Mouse (Mus musculus) neural tube, embryonic 11.5 days (tissue): ENCODE results near the gene Klk14. TPM values are rescaled to one million over a fixed set of nuclear protein-coding genes. Genes with fewer than 3 reads are reported as not detected.

Source experiments
- ATAC-seq: fragments of 200-750 bp; cut with Nextera tagmentation; 2 replicates; pipeline ENCODE4 v1.8.0; 2017; ENCODE audit warnings: moderate number of reproducible peaks, mild to moderate bottlenecking, moderate TSS enrichment, moderate library complexity; ENCODE audit not compliant: insufficient read depth, low FRiP score, low TSS enrichment
- DNase-seq: peaks from one replicate; pipeline ENCODE4 v3.0.0-alpha.2; 2015; ENCODE audit warnings: low spot score
- H3K27ac ChIP-seq: fragments of 300-500 bp; sonication (generic); 2 replicates; pipeline ENCODE4 v1.5.1; 2014; ENCODE audit warnings: low read depth, mild to moderate bottlenecking, low read length
- H3K27me3 ChIP-seq: fragments of 300-500 bp; sonication (generic); 2 replicates; pipeline ENCODE4 v1.6.1; 2014; ENCODE audit warnings: mild to moderate bottlenecking, low read length, mixed read lengths; ENCODE audit not compliant: control insufficient read depth, insufficient read depth
- H3K36me3 ChIP-seq: fragments of 300-500 bp; sonication (generic); 2 replicates; pipeline ENCODE4 v1.6.1; 2014; ENCODE audit warnings: mild to moderate bottlenecking, low read length, moderate library complexity, mixed read lengths; ENCODE audit not compliant: control insufficient read depth, insufficient read depth
- H3K4me1 ChIP-seq: fragments of 300-500 bp; sonication (generic); 2 replicates; pipeline ENCODE4 v1.6.1; 2014; ENCODE audit warnings: low read length, mixed read lengths; ENCODE audit not compliant: control insufficient read depth, insufficient read depth
- H3K4me2 ChIP-seq: fragments of 300-500 bp; sonication (generic); 2 replicates; pipeline ENCODE4 v1.6.1; 2014; ENCODE audit warnings: low read depth, mild to moderate bottlenecking, moderate library complexity
- H3K4me3 ChIP-seq: fragments of 300-500 bp; sonication (generic); 2 replicates; pipeline ENCODE4 v1.5.1; 2014; ENCODE audit warnings: low read depth, low read length
- H3K9ac ChIP-seq: fragments of 300-500 bp; sonication (generic); 2 replicates; pipeline ENCODE4 v1.6.1; 2014; ENCODE audit warnings: mild to moderate bottlenecking, low read length
- H3K9me3 ChIP-seq: fragments of 300-500 bp; sonication (generic); 2 replicates; pipeline ENCODE4 v1.6.1; 2016; ENCODE audit warnings: low read length; ENCODE audit not compliant: control insufficient read depth
- WGBS: fragments of 180-500 bp; shearing (Covaris S2); extraction: QIAGEN DNeasy Blood & Tissue Kit; methylation state at CpG from one replicate; pipeline ENCODE4 v1.1.7; 2014; 5-methylcytosine and 5-hydroxymethylcytosine counted together
- polyA plus RNA-seq: library from polyadenylated mRNA; unstranded; fragments of >200 nt; fragmentation: Nextera tagmentation; extraction: Ambion mirVana; gene quantifications from 2 replicates; pipeline ENCODE4 v1.2.1, GENCODE M21; 2014

The Klk14 gene
- polyA plus RNA-seq, 1 experiment from 2014 or later, result not detected

GRCm38 (mm10) chr7:43685088-43685487 is 5.1 kb upstream of the Klk14 start:
- Histone ChIP-seq H3K4me1 (no peaks in the 10 kb centered on the region), H3K27ac (no peak overlapping the region)
- 82% methylated on average over 7 of the region's 7 CpGs for WGBS

DNA sequence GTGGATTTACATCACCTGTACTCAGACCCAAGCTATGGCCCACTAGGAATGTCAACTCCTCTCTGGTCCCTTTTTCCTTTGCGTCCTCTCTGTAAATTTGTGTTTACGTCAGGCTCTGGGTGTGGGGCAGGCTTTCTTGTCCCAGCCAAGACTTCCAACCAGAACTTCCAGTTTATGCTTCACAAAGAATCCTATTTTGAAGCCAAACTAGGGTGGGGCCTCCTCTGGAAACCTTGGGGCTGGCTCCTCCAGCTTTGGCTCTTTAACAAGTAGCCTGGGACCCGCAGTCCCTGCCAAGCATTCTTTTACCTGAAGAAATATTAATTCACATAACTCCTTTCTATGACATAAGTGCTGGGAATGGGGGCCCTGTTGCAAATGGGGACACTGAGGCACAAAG is 19.8 kb downstream of the Klk14 start:
- no peaks in the 10 kb centered on the region for H3K9me3 ChIP-seq
- 0 out of 2 replicates have a peak, but pooled peaks cover 2% of the 10 kb centered on the region for H3K27me3 ChIP-seq
- H3K27ac ChIP-seq, result no peak overlapping the region
- no peak overlapping the region for H3K4me3 ChIP-seq
- WGBS, result 96% methylated on average over 3 of the region's 3 CpGs
- DNase-seq (no peak), ATAC-seq (no peak)
- no peak overlapping the region for H3K4me2 ChIP-seq
- no peak overlapping the region for H3K9ac ChIP-seq
- no peaks in the 10 kb centered on the region for H3K4me1 ChIP-seq
- H3K36me3 ChIP-seq, result no peaks in the 10 kb centered on the region

More at GRCm38 (mm10) chr7:43685088-43685487, 5.1 kb upstream of the Klk14 start:
- H3K9me3 ChIP-seq, result no peaks in the 10 kb centered on the region
- ATAC-seq (no peak), DNase-seq (no peak)
- no peak overlapping the region for H3K4me3 ChIP-seq
- H3K27me3 ChIP-seq, result no peaks in the 10 kb centered on the region
- no peak overlapping the region for H3K9ac ChIP-seq
- H3K36me3 ChIP-seq, result no peaks in the 10 kb centered on the region
- no peak overlapping the region for H3K4me2 ChIP-seq

- H3K36me3 ChIP-seq, result no peaks in the 10 kb centered on the region
- no peak within 1 kb of the TSS for H3K9ac ChIP-seq
- H3K4me2 ChIP-seq, result no peak within 1 kb of the TSS
- H3K4me3 ChIP-seq, result no peak within 1 kb of the TSS
- H3K27ac ChIP-seq, result no peak within 1 kb of the TSS
- H3K9me3 ChIP-seq, result no peaks in the 10 kb centered on the region
- no peak for DNase-seq
- H3K4me1 ChIP-seq, result no peaks in the 10 kb centered on the region
- WGBS, result 55% methylated on average over 4 of the region's 4 CpGs
- ATAC-seq, result no peak
- H3K27me3 ChIP-seq, result 0 out of 2 replicates have a peak, but pooled peaks cover 2% of the 10 kb centered on the region
Observed at GRCm38 (mm10) chr7:43712267-43712666, 22.0 kb downstream of the Klk14 start, which contains the start of gene Klk13. TSS of gene Klk13 (plus strand) at chr7:43712567.

GRCm38 (mm10) chr7:43712917-43713316 is 22.7 kb downstream of the Klk14 start:
- WGBS, result 7% methylated on average over 9 of the region's 9 CpGs
- Histone ChIP-seq H3K27me3 (0 out of 2 replicates have a peak, but pooled peaks cover 2% of the 10 kb centered on the region), H3K36me3 (no peaks in the 10 kb centered on the region), H3K9me3 (no peaks in the 10 kb centered on the region), H3K4me2 (no peak overlapping the region), H3K4me3 (no peak overlapping the region), H3K27ac (no peak overlapping the region), H3K4me1 (no peaks in the 10 kb centered on the region), H3K9ac (no peak overlapping the region)
- ATAC-seq (no peak), DNase-seq (no peak)

GRCm38 (mm10) chr7:43713741-43714351 is 23.6 kb downstream of the Klk14 start:
- H3K27ac ChIP-seq, result no peak overlapping the region
- no peaks in the 10 kb centered on the region for H3K4me1 ChIP-seq
- 0 out of 2 replicates have a peak, but pooled peaks cover 2% of the 10 kb centered on the region for H3K27me3 ChIP-seq
- ATAC-seq (no peak), DNase-seq (no peak)
- H3K4me2 ChIP-seq, result no peak overlapping the region
- H3K4me3 ChIP-seq, result no peak overlapping the region; the same call in 1 of the 2 replicates
- WGBS, result 12% methylated on average over 18 of the region's 19 CpGs
- H3K9me3 ChIP-seq, result no peaks in the 10 kb centered on the region
- no peaks in the 10 kb centered on the region for H3K36me3 ChIP-seq
- no peak overlapping the region for H3K9ac ChIP-seq

Other genes starting within 250 kb of the Klk14 start
- gene Cldnd2, start 249.6 kb upstream of the Klk14 start, polyA plus RNA-seq, result not detected in 2 replicates
- 207 and 224 TPM in 2 replicates for gene Etfb, start 246.3 kb upstream of the Klk14 start, polyA plus RNA-seq
- not detected in 2 replicates for gene Gm45233, start 246.3 kb upstream of the Klk14 start, polyA plus RNA-seq
- 2.0 and 4.0 TPM in 2 replicates for gene Vsig10l, start 227.3 kb upstream of the Klk14 start, polyA plus RNA-seq
- 2.4 and 2.7 TPM in 2 replicates for gene Iglon5, start 200.3 kb upstream of the Klk14 start, polyA plus RNA-seq
- not detected in 2 replicates for gene 4931406B18Rik, start 184.5 kb upstream of the Klk14 start, polyA plus RNA-seq
- 1.2 and 1.3 TPM in 2 replicates for gene Cd33, start 146.0 kb upstream of the Klk14 start, polyA plus RNA-seq
- gene Zfp658, start 128.2 kb upstream of the Klk14 start, polyA plus RNA-seq, result 7.7 and 8.9 TPM in 2 replicates
- gene Zfp719, start 110.8 kb upstream of the Klk14 start, polyA plus RNA-seq, result 18.4 and 19.3 TPM in 2 replicates
- 0.25 and 0.64 TPM in 2 replicates for gene Zfp819, start 83.2 kb upstream of the Klk14 start, polyA plus RNA-seq
- gene Ceacam18, start 55.7 kb upstream of the Klk14 start, polyA plus RNA-seq, result not detected in 2 replicates
- gene Siglece, start 30.3 kb upstream of the Klk14 start, polyA plus RNA-seq, result 0.34 TPM in 1 of 2 replicates, not detected in the other
- 11.0 and 11.6 TPM in 2 replicates for gene Ctu1, start 18.4 kb upstream of the Klk14 start, polyA plus RNA-seq
- gene Klk13, start 22.1 kb downstream of the Klk14 start, polyA plus RNA-seq, result 0.39 TPM in 1 of 2 replicates, not detected in the other
- gene Klk12, start 78.5 kb downstream of the Klk14 start, polyA plus RNA-seq, result not detected in 2 replicates
- gene Klk11, start 84.2 kb downstream of the Klk14 start, polyA plus RNA-seq, result not detected in 2 replicates
- not detected in 2 replicates for gene Klk10, start 90.6 kb downstream of the Klk14 start, polyA plus RNA-seq
- not detected in 2 replicates for gene Klk9, start 101.5 kb downstream of the Klk14 start, polyA plus RNA-seq
- gene Klk8, start 107.2 kb downstream of the Klk14 start, polyA plus RNA-seq, result 8.6 and 9.4 TPM in 2 replicates
- not detected in 2 replicates for gene Klk7, start 120.9 kb downstream of the Klk14 start, polyA plus RNA-seq
- not detected in 2 replicates for gene Klk6, start 134.1 kb downstream of the Klk14 start, polyA plus RNA-seq
- gene Klk5, start 151.6 kb downstream of the Klk14 start, polyA plus RNA-seq, result not detected in 2 replicates
- not detected in 2 replicates for gene Klk4, start 190.7 kb downstream of the Klk14 start, polyA plus RNA-seq
- not detected in 2 replicates for gene Klk15, start 243.3 kb downstream of the Klk14 start, polyA plus RNA-seq